Mouse (Mus musculus) intestine, embryonic 15.5 days (tissue): Measurements from ENCODE around the gene Nxpe5. TPM values are rescaled to one million over a fixed set of nuclear protein-coding genes. Genes with fewer than 3 reads are reported as not detected.
A peak's percentile ranks its signal among the peaks of the same experiment; 100 is the strongest.
"Not testable (repeated sequence)": the region's sequence is repeated elsewhere in the genome, so short reads cannot be mapped to it uniquely, and the experiment has no call there.

Experiments used
- ATAC-seq: fragments of 200-750 bp; cut with Nextera tagmentation; 2 replicates; pipeline ENCODE4 v1.8.0; 2017; ENCODE audit warnings: moderate TSS enrichment, moderate library complexity
- H3K27ac ChIP-seq: fragments of 300-500 bp; sonication (generic); 2 replicates; pipeline ENCODE4 v1.5.1; 2015; ENCODE audit warnings: mild to moderate bottlenecking, inconsistent platforms
- H3K27me3 ChIP-seq: fragments of 300-500 bp; sonication (generic); replicated peaks from 2 replicates; pipeline ENCODE4 v1.6.1; 2015; ENCODE audit warnings: inconsistent platforms
- H3K36me3 ChIP-seq: fragments of 300-500 bp; sonication (generic); 2 replicates; pipeline ENCODE4 v1.6.1; 2015; ENCODE audit warnings: inconsistent platforms
- H3K4me1 ChIP-seq: fragments of 300-500 bp; sonication (generic); replicated peaks from 2 replicates; pipeline ENCODE4 v1.6.1; 2015; ENCODE audit warnings: inconsistent platforms
- H3K4me2 ChIP-seq: fragments of 300-500 bp; sonication (generic); replicated peaks from 2 replicates; pipeline ENCODE4 v1.6.1; 2015; ENCODE audit warnings: mild to moderate bottlenecking, inconsistent platforms
- H3K4me3 ChIP-seq: fragments of 300-500 bp; sonication (generic); replicated peaks from 2 replicates; pipeline ENCODE4 v1.5.1; 2015; ENCODE audit warnings: inconsistent platforms
- H3K9ac ChIP-seq: fragments of 300-500 bp; sonication (generic); 2 replicates; pipeline ENCODE4 v1.6.1; 2015; ENCODE audit warnings: inconsistent platforms
- H3K9me3 ChIP-seq: fragments of 300-500 bp; sonication (generic); 2 replicates; pipeline ENCODE4 v1.6.1; 2016; ENCODE audit warnings: inconsistent platforms
- WGBS: fragments of 180-500 bp; shearing (Covaris S2); methylation state at CpG from one replicate; pipeline ENCODE4 v1.1.7; 2015; 5-methylcytosine and 5-hydroxymethylcytosine counted together
- polyA plus RNA-seq: library from polyadenylated mRNA; unstranded; fragments of >200 nt; fragmentation: Nextera tagmentation; extraction: Ambion mirVana; gene quantifications from 2 replicates; pipeline ENCODE4 v1.2.1, GENCODE M21; 2015

The Nxpe5 gene
- polyA plus RNA-seq = not detected in 2 replicates

- 50% methylated on average over 2 of the region's 2 CpGs for WGBS
- no peak within 1 kb of the TSS for H3K4me2 ChIP-seq
Observed at GRCm38 (mm10) chr5:138225700-138226099, at the start of gene Nxpe5. Gene Nxpe5, plus strand, starts transcription at chr5:138225898.

DNA sequence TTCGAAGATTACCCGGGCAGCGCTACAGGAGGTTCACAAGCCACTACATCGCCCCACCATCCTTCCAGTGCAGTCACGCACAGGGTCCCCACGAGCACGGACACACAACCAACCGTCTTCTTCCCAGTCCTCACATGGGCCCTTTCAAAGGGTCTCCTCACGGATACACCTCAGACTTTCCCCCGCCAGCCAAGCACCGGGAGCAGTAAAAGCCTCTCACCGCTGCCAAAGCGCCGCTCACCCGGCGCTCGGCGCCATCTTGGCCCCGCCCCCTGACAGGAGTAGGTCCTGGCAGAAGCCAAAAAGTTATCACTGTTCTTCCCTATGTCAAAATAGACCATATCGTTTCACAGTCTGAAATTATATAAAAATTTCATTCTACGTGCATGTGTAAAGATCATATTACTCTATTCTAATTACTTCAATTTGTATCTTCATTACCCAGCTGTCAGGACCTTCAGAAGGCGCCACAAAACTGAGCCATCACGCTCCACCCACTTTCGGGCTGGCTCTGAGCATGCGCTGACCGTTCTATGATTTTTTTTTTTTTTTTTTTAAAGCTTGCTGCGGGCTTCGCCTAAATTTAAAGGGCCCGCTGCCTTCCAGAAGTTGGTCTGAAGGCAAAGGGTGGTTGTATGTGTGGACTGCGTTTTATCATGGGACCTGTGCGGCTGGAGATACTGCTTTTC lies 38.6 kb upstream of the Nxpe5 start, which contains the start of the genes Taf6 and Cnpy4:
Taf6 (minus strand) TSS at position 502 of the 689 bp plus-strand sequence.
Cnpy4 (plus strand) TSS at position 536 of the 689 bp plus-strand sequence.
- Histone ChIP-seq H3K4me3 (peak within 1 kb of the TSS; percentile 73), H3K36me3 (peaks cover 8% of the 10 kb centered on the region)
- under 1% methylated on average over 31 of the region's 31 CpGs for WGBS

More at GRCm38 (mm10) chr5:138225700-138226099, at the start of gene Nxpe5:
- Histone ChIP-seq H3K27me3 (no peaks in the 10 kb centered on the region), H3K27ac (no peak within 1 kb of the TSS), H3K4me3 (no peak within 1 kb of the TSS), H3K4me1 (no peaks in the 10 kb centered on the region), H3K9ac (no peak within 1 kb of the TSS), H3K36me3 (no peaks in the 10 kb centered on the region), H3K9me3 (no peaks in the 10 kb centered on the region)
- ATAC-seq = no peak

DNA sequence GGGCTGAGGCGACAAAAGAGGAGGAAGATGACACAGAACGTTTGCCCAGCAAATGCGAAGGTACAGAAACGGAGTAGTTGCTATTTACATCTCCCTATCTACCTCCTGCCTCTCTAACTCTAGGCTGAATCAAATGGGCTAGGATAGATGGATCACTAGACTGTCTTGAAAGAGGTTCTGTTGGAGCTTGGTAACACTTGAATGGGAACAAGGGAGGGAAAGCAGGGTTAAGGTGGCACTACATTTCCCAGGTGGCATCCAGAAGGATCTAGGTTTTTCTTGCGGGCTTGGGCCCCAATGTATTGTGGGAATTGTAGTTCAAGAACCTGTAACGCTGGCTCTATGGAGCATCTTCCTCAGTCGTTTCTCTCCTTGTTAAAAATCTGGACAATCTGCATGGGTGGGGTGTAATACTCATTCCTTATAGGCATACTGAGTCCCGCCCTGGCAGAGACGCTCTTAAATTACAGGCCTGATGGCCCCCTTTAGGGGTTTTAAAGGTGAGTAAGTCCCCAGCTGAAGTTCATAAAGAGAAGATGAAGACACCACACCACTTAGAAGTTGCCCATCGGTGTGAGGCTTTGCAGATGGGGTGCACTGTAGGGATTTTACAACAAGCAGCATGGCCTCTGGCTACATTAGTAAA lies 37.9 kb upstream of the Nxpe5 start:
- no peaks in the 10 kb centered on the region for H3K27me3 ChIP-seq
- H3K4me2 ChIP-seq = peak overlapping the region; percentile 71
- H3K9ac ChIP-seq = peak overlapping the region; percentile 72
- H3K36me3 ChIP-seq = 0 out of 2 replicates have a peak, but pooled peaks cover 7% of the 10 kb centered on the region
- peak overlapping the region; percentile 74 for H3K27ac ChIP-seq
- no peaks in the 10 kb centered on the region for H3K9me3 ChIP-seq
- ATAC-seq = peak; percentile 88
- H3K4me1 ChIP-seq = peaks cover 14% of the 10 kb centered on the region; the same call in 1 of the 2 replicates
- WGBS = under 1% methylated on average over 10 of the region's 10 CpGs
- peak overlapping the region; percentile 73 for H3K4me3 ChIP-seq

More for the DNA sequence above, 38.6 kb upstream of the Nxpe5 start, which contains the start of the genes Taf6 and Cnpy4:
- Histone ChIP-seq H3K27ac (peak within 1 kb of the TSS; percentile 74), H3K4me1 (peaks cover 14% of the 10 kb centered on the region; the same call in 1 of the 2 replicates), H3K27me3 (no peaks in the 10 kb centered on the region), H3K9ac (peak within 1 kb of the TSS; percentile 87), H3K4me2 (peak within 1 kb of the TSS; percentile 71), H3K9me3 (no peaks in the 10 kb centered on the region)
- peak; percentile 90 for ATAC-seq

DNA sequence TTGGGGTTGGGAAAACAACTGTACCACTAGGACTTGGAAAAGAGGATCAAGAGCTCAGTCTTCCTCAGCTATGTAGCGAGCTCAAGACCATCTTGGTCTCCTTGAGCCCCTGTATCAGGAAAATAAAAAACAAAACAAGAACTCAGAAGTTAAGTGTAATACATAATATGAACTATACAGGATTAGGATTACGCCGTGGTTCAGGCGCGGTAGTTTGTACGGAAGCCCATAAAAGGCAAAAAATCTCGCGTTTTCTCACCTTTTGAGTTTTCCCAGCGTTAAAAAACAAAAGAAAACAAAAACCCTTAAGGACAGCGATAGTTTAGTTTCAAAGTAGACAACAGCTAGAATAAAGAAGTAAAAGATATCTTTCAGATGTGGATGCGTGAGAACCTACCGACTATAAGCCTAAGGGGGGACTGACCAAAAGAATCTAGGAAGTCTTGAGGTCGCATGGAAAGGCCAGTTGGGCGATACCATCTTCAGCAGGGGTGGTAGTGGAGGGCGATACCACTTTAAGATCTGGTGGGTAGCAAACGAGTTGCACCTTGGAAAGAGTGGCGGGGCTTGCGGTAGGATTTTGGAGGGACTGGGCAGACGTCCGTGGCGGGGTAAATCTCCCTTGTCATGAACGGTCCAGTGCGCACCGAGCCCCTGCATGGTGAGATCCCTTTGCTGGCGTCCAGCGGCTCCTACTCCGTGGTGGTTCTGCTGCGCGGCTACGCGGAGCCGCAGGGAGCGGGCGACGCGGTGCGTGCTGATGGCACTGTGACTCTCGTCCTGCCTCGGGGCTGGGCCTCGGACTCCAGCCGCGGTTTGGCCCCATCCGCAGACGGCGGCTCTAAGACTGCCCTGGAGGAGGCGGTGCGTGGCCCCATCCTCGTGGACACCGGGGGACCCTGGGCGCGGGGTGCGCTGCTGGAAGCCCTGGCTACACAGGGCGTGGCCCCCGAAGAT lies 31.6 kb upstream of the Nxpe5 start, which contains the start of gene Mblac1:
Mblac1 (plus strand) TSS at position 544 of the 957 bp plus-strand sequence.
- Histone ChIP-seq H3K9ac (peak within 1 kb of the TSS; percentile 83), H3K27me3 (no peaks in the 10 kb centered on the region), H3K4me3 (peak within 1 kb of the TSS; percentile 70), H3K36me3 (0 out of 2 replicates have a peak, but pooled peaks cover 4% of the 10 kb centered on the region), H3K4me1 (peaks cover 5% of the 10 kb centered on the region; the same call in 1 of the 2 replicates), H3K9me3 (no peaks in the 10 kb centered on the region), H3K4me2 (peak within 1 kb of the TSS; percentile 90), H3K27ac (peak within 1 kb of the TSS; percentile 82)
- ATAC-seq = peak; percentile 87
- 6% methylated on average over 54 of the region's 54 CpGs for WGBS

GRCm38 (mm10) chr5:138194755-138195345 lies 30.8 kb upstream of the Nxpe5 start:
- Histone ChIP-seq H3K4me3 (peak overlapping the region; percentile 70), H3K9me3 (no peaks in the 10 kb centered on the region), H3K4me2 (peak overlapping the region; percentile 90), H3K36me3 (0 out of 2 replicates have a peak, but pooled peaks cover 4% of the 10 kb centered on the region), H3K4me1 (peaks cover 5% of the 10 kb centered on the region; the same call in 1 of the 2 replicates), H3K27me3 (no peaks in the 10 kb centered on the region), H3K9ac (peak overlapping the region; percentile 83), H3K27ac (peak overlapping the region; percentile 82)
- 1% methylated on average over 29 of the region's 29 CpGs for WGBS
- peak; percentile 67 for ATAC-seq

DNA sequence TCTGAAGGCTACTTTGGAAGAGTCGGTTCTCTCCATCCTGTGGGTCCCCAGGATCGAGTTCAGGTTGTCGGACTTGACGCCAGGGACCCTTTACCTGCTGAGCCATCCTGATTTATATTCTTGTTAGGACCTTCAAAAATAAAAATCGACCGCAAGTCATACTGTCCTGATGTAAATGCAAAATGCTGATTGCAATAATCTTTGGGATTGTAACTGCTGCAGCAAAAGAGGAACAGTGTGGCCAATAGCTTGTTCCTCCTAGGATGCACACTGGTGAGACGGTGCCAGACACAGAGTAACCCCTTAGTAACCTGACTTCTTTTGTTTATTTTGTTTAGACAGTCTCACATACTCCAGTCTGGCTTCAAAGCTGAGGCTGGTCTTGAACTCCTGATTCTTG lies 30.2 kb upstream of the Nxpe5 start:
- Histone ChIP-seq H3K36me3 (0 out of 2 replicates have a peak, but pooled peaks cover 4% of the 10 kb centered on the region), H3K4me3 (0 out of 2 replicates have a peak overlapping the region, but pooled peaks have one; percentile 70), H3K27me3 (no peaks in the 10 kb centered on the region), H3K4me2 (peak overlapping the region; percentile 90), H3K27ac (no peak overlapping the region), H3K9ac (peak overlapping the region; percentile 83; the same call in 1 of the 2 replicates), H3K4me1 (peaks cover 5% of the 10 kb centered on the region; the same call in 1 of the 2 replicates), H3K9me3 (no peaks in the 10 kb centered on the region)
- no peak for ATAC-seq
- WGBS = 73% methylated on average over 7 of the region's 7 CpGs

DNA sequence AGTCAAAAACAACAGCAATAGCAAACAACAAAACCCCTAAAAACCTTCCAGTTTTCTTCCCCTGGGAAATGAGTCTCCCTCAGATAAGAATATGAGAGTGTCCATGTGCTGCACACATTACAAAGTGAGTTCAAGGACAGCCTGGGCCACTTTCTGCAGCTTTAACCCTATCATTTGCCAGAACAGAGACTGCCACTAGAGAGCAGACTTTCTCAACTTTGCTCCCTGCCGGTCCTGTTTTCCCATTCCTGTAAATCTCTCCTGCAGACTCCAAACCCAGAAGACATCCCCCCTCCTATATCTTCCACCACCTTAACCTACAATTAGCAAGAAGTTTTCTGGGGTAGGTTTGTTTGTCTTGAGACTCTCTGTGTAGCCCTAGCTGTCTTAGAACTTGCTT lies 26.1 kb upstream of the Nxpe5 start:
- Histone ChIP-seq H3K9ac (no peak overlapping the region), H3K27me3 (no peaks in the 10 kb centered on the region), H3K4me2 (no peak overlapping the region), H3K36me3 (no peaks in the 10 kb centered on the region), H3K4me1 (peaks cover 5% of the 10 kb centered on the region; the same call in 1 of the 2 replicates), H3K4me3 (no peak overlapping the region), H3K27ac (no peak overlapping the region), H3K9me3 (no peaks in the 10 kb centered on the region)
- no peak for ATAC-seq
- 13% methylated on average over 1 of the region's 1 CpGs for WGBS

GRCm38 (mm10) chr5:138202086-138202485 lies 23.6 kb upstream of the Nxpe5 start:
- no peaks in the 10 kb centered on the region for H3K36me3 ChIP-seq
- no peak overlapping the region for H3K4me3 ChIP-seq
- no peak for ATAC-seq
- no peak overlapping the region for H3K27ac ChIP-seq
- WGBS = 87% methylated on average over 3 of the region's 3 CpGs
- no peaks in the 10 kb centered on the region for H3K9me3 ChIP-seq
- H3K4me2 ChIP-seq = no peak overlapping the region
- no peaks in the 10 kb centered on the region for H3K27me3 ChIP-seq
- H3K9ac ChIP-seq = no peak overlapping the region
- no peaks in the 10 kb centered on the region for H3K4me1 ChIP-seq

GRCm38 (mm10) chr5:138207253-138207652 lies 18.4 kb upstream of the Nxpe5 start:
- H3K9me3 ChIP-seq = no peaks in the 10 kb centered on the region
- no peaks in the 10 kb centered on the region for H3K36me3 ChIP-seq
- 66% methylated on average over 1 of the region's 1 CpGs for WGBS
- ATAC-seq = no peak
- H3K4me3 ChIP-seq = no peak overlapping the region
- H3K27me3 ChIP-seq = no peaks in the 10 kb centered on the region
- no peak overlapping the region for H3K9ac ChIP-seq
- no peaks in the 10 kb centered on the region for H3K4me1 ChIP-seq
- no peak overlapping the region for H3K27ac ChIP-seq
- no peak overlapping the region for H3K4me2 ChIP-seq

DNA sequence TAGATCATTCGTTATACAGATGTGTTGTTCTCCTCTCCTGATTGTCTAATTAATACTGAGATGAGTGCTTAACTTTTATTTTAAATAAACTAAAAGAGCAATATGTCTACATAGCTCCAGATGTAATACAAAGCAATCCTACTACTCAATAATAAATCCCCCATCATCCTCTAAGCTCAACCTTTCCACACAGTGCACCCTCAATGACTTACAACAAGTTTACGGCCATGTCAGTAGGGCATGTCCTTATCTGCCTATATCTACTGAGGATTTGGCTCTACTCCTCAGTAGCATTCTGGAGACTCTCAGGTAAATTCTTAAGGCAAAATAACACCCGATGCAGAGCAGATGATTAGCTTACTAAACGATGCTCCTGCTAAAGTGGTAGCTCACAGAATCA lies 17.8 kb upstream of the Nxpe5 start:
- no peak for ATAC-seq
- Histone ChIP-seq H3K4me3 (no peak overlapping the region), H3K27me3 (no peaks in the 10 kb centered on the region), H3K9ac (no peak overlapping the region), H3K4me2 (no peak overlapping the region), H3K27ac (no peak overlapping the region), H3K4me1 (no peaks in the 10 kb centered on the region), H3K36me3 (no peaks in the 10 kb centered on the region), H3K9me3 (no peaks in the 10 kb centered on the region)
- WGBS = 78% methylated on average over 4 of the region's 4 CpGs

DNA sequence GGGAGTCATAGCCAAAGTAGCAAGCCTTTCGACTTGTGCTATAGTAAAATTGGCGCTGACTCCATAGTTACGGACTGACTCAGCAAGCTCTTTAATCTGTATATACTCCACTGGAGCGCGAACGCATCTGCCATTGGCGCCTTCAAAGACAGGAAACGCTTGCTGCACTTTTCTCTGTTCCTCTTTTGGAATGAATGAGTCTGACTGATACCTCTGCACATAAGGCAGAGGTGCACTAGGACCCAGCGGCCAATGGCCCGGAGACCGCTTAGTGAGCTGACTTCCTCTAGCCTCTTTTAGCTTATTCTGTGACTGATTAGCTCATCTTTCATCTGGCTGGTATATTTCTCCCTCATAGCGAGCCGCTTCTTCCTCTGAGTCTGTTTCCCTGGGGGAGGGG lies 9.1 kb upstream of the Nxpe5 start:
- 93% methylated on average over 13 of the region's 13 CpGs for WGBS

More for the DNA sequence above, 9.1 kb upstream of the Nxpe5 start:
- H3K9ac ChIP-seq, H3K9me3 ChIP-seq, H3K4me2 ChIP-seq, H3K4me1 ChIP-seq, H3K36me3 ChIP-seq, H3K27ac ChIP-seq, H3K27me3 ChIP-seq, H3K4me3 ChIP-seq, ATAC-seq: not testable (repeated sequence)
